Mouse (Mus musculus): ENCODE results near the gene Zdhhc19.

Zdhhc19 gene

GRCm38 (mm10) chr16:32610460-32611255, 114.6 kb downstream of the Zdhhc19 start:
- DNase-seq: peak; percentile 47 to 71
